Mouse (Mus musculus): ENCODE measurements around the gene Uroc1. TPM values are rescaled to one million over a fixed set of nuclear protein-coding genes. Genes with fewer than 3 reads are reported as not detected.

Gene Uroc1
- polyA plus RNA-seq, 1 experiment from 2014 or later: not detected

GRCm38 (mm10) chr6:90324026-90324425 is 9.1 kb upstream of the Uroc1 start:
- Histone ChIP-seq H3K36me3 (no peaks in the 10 kb centered on the region), H3K4me2 (no peak overlapping the region), H3K4me1 (replicated peaks) (peaks cover 5% of the 10 kb centered on the region; the same call in 1 of the 2 replicates), H3K4me3 (no peak overlapping the region), H3K9ac (no peak overlapping the region), H3K27ac (replicated peaks) (no peak overlapping the region), H3K9me3 (no peaks in the 10 kb centered on the region), H3K27me3 (no peaks in the 10 kb centered on the region)
- ATAC-seq (ENCODE audit: low FRiP score, low read depth): 0 out of 2 replicates have a peak, but pooled peaks have one; percentile 27
- WGBS: 58% methylated on average over 3 of the region's 3 CpGs

GRCm38 (mm10) chr6:90324463-90324862 is 8.6 kb upstream of the Uroc1 start:
- no peaks in the 10 kb centered on the region for H3K9me3 ChIP-seq
- 72% methylated on average over 3 of the region's 3 CpGs for WGBS
- H3K4me3 ChIP-seq: no peak overlapping the region
- H3K36me3 ChIP-seq: no peaks in the 10 kb centered on the region
- no peak overlapping the region for H3K9ac ChIP-seq
- no peak overlapping the region for H3K27ac ChIP-seq (replicated peaks)
- H3K27me3 ChIP-seq: no peaks in the 10 kb centered on the region
- H3K4me2 ChIP-seq: no peak overlapping the region
- peaks cover 5% of the 10 kb centered on the region; the same call in 1 of the 2 replicates for H3K4me1 ChIP-seq (replicated peaks)
- ATAC-seq (ENCODE audit: low FRiP score, low read depth): no peak

- Histone ChIP-seq H3K27ac (replicated peaks) (no peak within 1 kb of the TSS), H3K4me3 (peak within 1 kb of the TSS; percentile 6; the same call in 1 of the 2 replicates), H3K9ac (no peak within 1 kb of the TSS), H3K36me3 (no peaks in the 10 kb centered on the region), H3K27me3 (no peaks in the 10 kb centered on the region), H3K4me2 (peak within 1 kb of the TSS; percentile 46), H3K9me3 (no peaks in the 10 kb centered on the region), H3K4me1 (replicated peaks) (peaks cover 6% of the 10 kb centered on the region; the same call in 1 of the 2 replicates)
- ATAC-seq (ENCODE audit: low FRiP score, low read depth): no peak
- WGBS: 4% methylated on average over 22 of the region's 22 CpGs
These were observed 8.1 kb upstream of the Uroc1 start, which contains the start of gene Chst13 for GRCm38 (mm10) chr6:90324991-90325390. Gene Chst13 (minus strand): TSS chr6:90325185.

GRCm38 (mm10) chr6:90327670-90328069 is 5.4 kb upstream of the Uroc1 start:
- peaks cover 7% of the 10 kb centered on the region; the same call in 1 of the 2 replicates for H3K4me1 ChIP-seq (replicated peaks)
- 26% methylated on average over 6 of the region's 6 CpGs for WGBS
- no peak for ATAC-seq (ENCODE audit: low FRiP score, low read depth)
- H3K27me3 ChIP-seq: no peaks in the 10 kb centered on the region
- H3K4me2 ChIP-seq: no peak overlapping the region
- H3K9ac ChIP-seq: no peak overlapping the region
- H3K9me3 ChIP-seq: no peaks in the 10 kb centered on the region
- H3K4me3 ChIP-seq: no peak overlapping the region
- H3K36me3 ChIP-seq: no peaks in the 10 kb centered on the region
- no peak overlapping the region for H3K27ac ChIP-seq (replicated peaks)

GRCm38 (mm10) chr6:90329953-90330352 is 3.1 kb upstream of the Uroc1 start:
- H3K9me3 ChIP-seq: no peaks in the 10 kb centered on the region
- H3K36me3 ChIP-seq: no peaks in the 10 kb centered on the region
- no peaks in the 10 kb centered on the region for H3K27me3 ChIP-seq
- H3K4me3 ChIP-seq: no peak overlapping the region
- H3K27ac ChIP-seq (replicated peaks): no peak overlapping the region
- H3K4me1 ChIP-seq (replicated peaks): peaks cover 5% of the 10 kb centered on the region; the same call in 1 of the 2 replicates
- no peak overlapping the region for H3K9ac ChIP-seq
- peak; percentile 75; the same call in 1 of the 2 replicates for ATAC-seq (ENCODE audit: low FRiP score, low read depth)
- WGBS: 8% methylated on average over 1 of the region's 1 CpGs
- H3K4me2 ChIP-seq: no peak overlapping the region

- Histone ChIP-seq H3K4me3 (no peak overlapping the region), H3K36me3 (no peaks in the 10 kb centered on the region), H3K4me1 (replicated peaks) (0 out of 2 replicates have a peak, but pooled peaks cover 3% of the 10 kb centered on the region), H3K9me3 (no peaks in the 10 kb centered on the region), H3K4me2 (no peak overlapping the region), H3K27ac (replicated peaks) (no peak overlapping the region), H3K27me3 (no peaks in the 10 kb centered on the region), H3K9ac (no peak overlapping the region)
- no peak for ATAC-seq (ENCODE audit: low FRiP score, low read depth)
- 87% methylated on average over 3 of the region's 3 CpGs for WGBS
These were observed 1.2 kb downstream of the Uroc1 start for GRCm38 (mm10) chr6:90334244-90334643.

- Histone ChIP-seq H3K27ac (replicated peaks) (no peak overlapping the region), H3K27me3 (no peaks in the 10 kb centered on the region), H3K4me2 (no peak overlapping the region), H3K9ac (no peak overlapping the region), H3K36me3 (no peaks in the 10 kb centered on the region), H3K4me3 (no peak overlapping the region), H3K4me1 (replicated peaks) (no peaks in the 10 kb centered on the region), H3K9me3 (no peaks in the 10 kb centered on the region)
- WGBS: 87% methylated on average over 2 of the region's 2 CpGs
- no peak for ATAC-seq (ENCODE audit: low FRiP score, low read depth)
These were observed 9.3 kb downstream of the Uroc1 start for GRCm38 (mm10) chr6:90342343-90342742.

- H3K9me3 ChIP-seq: no peaks in the 10 kb centered on the region
- H3K9ac ChIP-seq: no peak overlapping the region
- H3K27ac ChIP-seq (replicated peaks): no peak overlapping the region
- no peaks in the 10 kb centered on the region for H3K27me3 ChIP-seq
- ATAC-seq (ENCODE audit: low FRiP score, low read depth): no peak
- WGBS: 85% methylated on average over 4 of the region's 4 CpGs
- no peak overlapping the region for H3K4me3 ChIP-seq
- H3K4me2 ChIP-seq: no peak overlapping the region
- no peaks in the 10 kb centered on the region for H3K36me3 ChIP-seq
- H3K4me1 ChIP-seq (replicated peaks): no peaks in the 10 kb centered on the region
These were observed 14.1 kb downstream of the Uroc1 start for GRCm38 (mm10) chr6:90347183-90347582.

- Histone ChIP-seq H3K4me3 (no peak overlapping the region), H3K4me1 (replicated peaks) (no peaks in the 10 kb centered on the region), H3K4me2 (no peak overlapping the region), H3K27ac (replicated peaks) (no peak overlapping the region), H3K36me3 (no peaks in the 10 kb centered on the region), H3K9ac (no peak overlapping the region), H3K9me3 (no peaks in the 10 kb centered on the region), H3K27me3 (no peaks in the 10 kb centered on the region)
- WGBS: 86% methylated on average over 4 of the region's 4 CpGs
- ATAC-seq (ENCODE audit: low FRiP score, low read depth): no peak
These were observed 15.4 kb downstream of the Uroc1 start for GRCm38 (mm10) chr6:90348500-90348899.

GRCm38 (mm10) chr6:90350011-90350410 is 16.9 kb downstream of the Uroc1 start:
- Histone ChIP-seq H3K4me2 (no peak overlapping the region), H3K27ac (replicated peaks) (no peak overlapping the region), H3K9me3 (no peaks in the 10 kb centered on the region), H3K27me3 (no peaks in the 10 kb centered on the region), H3K9ac (no peak overlapping the region), H3K36me3 (no peaks in the 10 kb centered on the region), H3K4me1 (replicated peaks) (no peaks in the 10 kb centered on the region), H3K4me3 (no peak overlapping the region)
- 60% methylated on average over 2 of the region's 2 CpGs for WGBS
- ATAC-seq (ENCODE audit: low FRiP score, low read depth): no peak

GRCm38 (mm10) chr6:90358142-90358541 is 25.1 kb downstream of the Uroc1 start:
- H3K4me2 ChIP-seq: no peak overlapping the region
- H3K27me3 ChIP-seq: no peaks in the 10 kb centered on the region
- no peaks in the 10 kb centered on the region for H3K36me3 ChIP-seq
- H3K4me1 ChIP-seq (replicated peaks): no peaks in the 10 kb centered on the region; the same call in 1 of the 2 replicates
- H3K4me3 ChIP-seq: no peak overlapping the region
- H3K9ac ChIP-seq: no peak overlapping the region
- no peaks in the 10 kb centered on the region for H3K9me3 ChIP-seq
- 72% methylated on average over 5 of the region's 5 CpGs for WGBS
- no peak for ATAC-seq (ENCODE audit: low FRiP score, low read depth)
- no peak overlapping the region for H3K27ac ChIP-seq (replicated peaks)

GRCm38 (mm10) chr6:90359445-90359844 is 26.4 kb downstream of the Uroc1 start:
- Histone ChIP-seq H3K27me3 (no peaks in the 10 kb centered on the region), H3K4me2 (no peak overlapping the region), H3K9ac (no peak overlapping the region), H3K4me1 (replicated peaks) (no peaks in the 10 kb centered on the region; the same call in 1 of the 2 replicates), H3K4me3 (no peak overlapping the region), H3K27ac (replicated peaks) (no peak overlapping the region), H3K9me3 (no peaks in the 10 kb centered on the region), H3K36me3 (no peaks in the 10 kb centered on the region)
- 46% methylated on average over 2 of the region's 2 CpGs for WGBS
- no peak; the same call in 1 of the 2 replicates for ATAC-seq (ENCODE audit: low FRiP score, low read depth)
